ENCODE assay signal across 15 mouse cellular contexts in the genomic region with DNA sequence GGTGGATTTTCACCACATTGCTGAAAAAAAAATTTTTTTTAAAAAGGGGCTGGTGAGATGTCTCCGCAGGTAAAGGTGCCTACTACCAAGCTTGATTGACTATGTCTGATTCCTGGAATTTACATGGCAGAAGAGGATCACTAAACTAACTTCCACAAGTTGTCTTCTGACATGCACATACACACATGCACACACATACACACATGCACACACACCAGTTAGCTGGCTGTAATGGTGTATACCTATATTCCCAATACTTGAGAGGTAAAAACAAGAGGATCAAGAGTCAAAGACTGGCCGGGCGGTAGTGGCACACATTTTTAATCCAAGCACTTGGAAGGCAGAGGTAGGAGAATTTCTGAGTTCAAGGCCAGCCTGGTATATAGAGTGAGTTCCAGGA.
"Had no signal": no experiment of that assay in that cellular context is flagged by ENCODE, and none has a peak within 500 bp of the region (broad histone marks: within the 10 kb centered on the region; RNA-seq: fewer than 3 reads in every experiment).

No protein-coding gene starts in this region.

- H3K9me3 ChIP-seq: limb, embryonic 12.5 days; lung, embryonic 15.5 days; megakaryocyte, embryonic 14.5 days; midbrain, embryonic 12.5 days; neural tube, embryonic 12.5 days had no signal

- H3K4me2 ChIP-seq: limb, embryonic 12.5 days; lung, embryonic 15.5 days; midbrain, embryonic 12.5 days; neural tube, embryonic 12.5 days had no signal

- DNase-seq: kidney, adult 11 months; kidney, adult 9 months; kidney, postnatal 36 days; lung, postnatal 14 days; right cerebral cortex, postnatal 4 days; thymus, adult 18-20 months; thymus, postnatal 14 days had no signal

- H3K4me3 ChIP-seq: limb, embryonic 12.5 days; lung, embryonic 15.5 days; midbrain, embryonic 12.5 days; myocyte; neural tube, embryonic 12.5 days had no signal

- H3K27me3 ChIP-seq: megakaryocyte, embryonic 14.5 days; neural tube, embryonic 12.5 days had no signal

- H3K36me3 ChIP-seq: limb, embryonic 12.5 days; lung, embryonic 15.5 days; midbrain, embryonic 12.5 days; neural tube, embryonic 12.5 days had no signal

- H3K9ac ChIP-seq: limb, embryonic 12.5 days; lung, embryonic 15.5 days; midbrain, embryonic 12.5 days; neural tube, embryonic 12.5 days had no signal

- H3K27ac ChIP-seq: kidney, postnatal 0 days; limb, embryonic 12.5 days; lung, embryonic 15.5 days; macrophage; midbrain, embryonic 12.5 days; neural tube, embryonic 12.5 days had no signal
